Mouse (Mus musculus) heart, adult 2 months (tissue): ENCODE data around the gene Pdcd5.

Source experiments
- CTCF ChIP-seq: fragments of 200-600 bp; IDR thresholded peaks from 2 replicates; pipeline ENCODE4 v1.8.1; 2022; ENCODE audit warnings: antibody characterized with exemption, mild to moderate bottlenecking, moderate library complexity
- EP300 ChIP-seq: fragments of 200-500 bp; IDR thresholded peaks from 2 replicates; pipeline ENCODE4 v1.6.1; 2011; ENCODE audit warnings: low read depth, low read length, control low read depth; ENCODE audit not compliant: insufficient read depth

DNA sequence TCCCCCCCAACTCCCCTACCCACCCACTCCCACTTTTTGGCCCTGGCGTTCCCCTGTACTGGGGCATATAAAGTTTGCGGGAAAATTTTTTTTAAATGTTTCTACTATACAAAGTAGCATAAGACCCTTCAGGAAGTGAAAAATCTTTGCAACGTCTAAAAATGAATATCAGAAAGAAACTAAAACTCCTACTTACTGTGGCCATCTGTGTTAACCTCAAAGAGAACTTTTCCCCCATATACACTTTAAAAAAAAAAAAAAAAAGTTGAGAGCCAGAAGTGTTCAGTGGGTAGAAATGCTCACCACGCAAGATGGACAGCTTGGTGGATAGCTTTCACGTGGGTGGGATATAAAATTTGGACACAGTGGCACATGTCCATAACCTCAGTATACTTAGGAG is 44.6 kb downstream of the Pdcd5 start:
- TF ChIP-seq CTCF (no peak), EP300 (no peak)
